Mouse (Mus musculus) embryo, embryonic 9.5 days (tissue): ENCODE results near the gene Adipor2.

ENCODE experiments used
- DNase-seq: peaks from one replicate; pipeline ENCODE4 v3.0.0-alpha.2; 2017; ENCODE audit errors: extremely low spot score

Gene Adipor2

GRCm38 (mm10) chr6:119313588-119314375 is 103.7 kb downstream of the Adipor2 start:
- no peak for DNase-seq

- no peak for DNase-seq
Measured at GRCm38 (mm10) chr6:119313096-119313495, 104.4 kb downstream of the Adipor2 start.

- no peak for DNase-seq
Measured at GRCm38 (mm10) chr6:119312381-119312780, 105.1 kb downstream of the Adipor2 start.

- DNase-seq: no peak
Measured at GRCm38 (mm10) chr6:119310176-119310575, 107.3 kb downstream of the Adipor2 start.

- no peak for DNase-seq
Measured at GRCm38 (mm10) chr6:119307867-119308413, 109.6 kb downstream of the Adipor2 start.

- DNase-seq: no peak
Measured at GRCm38 (mm10) chr6:119303331-119303730, 114.2 kb downstream of the Adipor2 start.
